Mouse (Mus musculus): ENCODE data around the gene Scai.
A peak's percentile ranks its signal among the peaks of the same experiment; 100 is the strongest.
"Not testable (repeated sequence)": the region's sequence is repeated elsewhere in the genome, so short reads cannot be mapped to it uniquely, and the experiment has no call there.

The Scai gene

GRCm38 (mm10) chr2:39129526-39130326 lies 60.8 kb downstream of the Scai start:
- no peak for DNase-seq

- no peak for DNase-seq
Measured at GRCm38 (mm10) chr2:39124167-39124566, 66.4 kb downstream of the Scai start.

GRCm38 (mm10) chr2:39121137-39121536 lies 69.4 kb downstream of the Scai start:
- no peak for DNase-seq

GRCm38 (mm10) chr2:39116583-39116982 lies 74.0 kb downstream of the Scai start:
- DNase-seq, result no peak

GRCm38 (mm10) chr2:39114093-39114492 lies 76.4 kb downstream of the Scai start:
- DNase-seq, result no peak

- DNase-seq, result no peak
Measured at GRCm38 (mm10) chr2:39110514-39110913, 80.0 kb downstream of the Scai start.

- DNase-seq, result not testable (repeated sequence)
Measured at GRCm38 (mm10) chr2:39109712-39110111, 80.8 kb downstream of the Scai start.

- DNase-seq, result peak; percentile 9
Measured at GRCm38 (mm10) chr2:39099951-39100350, 90.6 kb downstream of the Scai start.

GRCm38 (mm10) chr2:39097993-39098392 lies 92.5 kb downstream of the Scai start:
- DNase-seq, result no peak

- no peak for DNase-seq
Measured at GRCm38 (mm10) chr2:39091966-39092365, 98.6 kb downstream of the Scai start.

GRCm38 (mm10) chr2:39082706-39083105 lies 107.8 kb downstream of the Scai start:
- no peak for DNase-seq

- DNase-seq, result no peak
Measured at GRCm38 (mm10) chr2:39070666-39071065, 119.9 kb downstream of the Scai start.

GRCm38 (mm10) chr2:39069096-39069495 lies 121.4 kb downstream of the Scai start:
- no peak for DNase-seq

- peak; percentile 94 for DNase-seq
Measured at GRCm38 (mm10) chr2:39065400-39065987, 125.0 kb downstream of the Scai start, which contains the start of gene Golga1. Gene Golga1 (minus strand): TSS chr2:39065541.

- no peak for DNase-seq
Measured at GRCm38 (mm10) chr2:39064687-39065399, 125.7 kb downstream of the Scai start.

- DNase-seq, result no peak
Measured at GRCm38 (mm10) chr2:39048515-39048914, 142.0 kb downstream of the Scai start.

- DNase-seq, result no peak
Measured at GRCm38 (mm10) chr2:39040215-39040614, 150.3 kb downstream of the Scai start.

- DNase-seq, result no peak
Measured at GRCm38 (mm10) chr2:39031611-39032010, 158.9 kb downstream of the Scai start.

GRCm38 (mm10) chr2:39020004-39020403 lies 170.5 kb downstream of the Scai start:
- DNase-seq, result no peak

GRCm38 (mm10) chr2:39016581-39016980 lies 174.0 kb downstream of the Scai start:
- DNase-seq, result no peak
